Mouse (Mus musculus): ENCODE results near the gene Atp2c2. TPM values are rescaled to one million over a fixed set of nuclear protein-coding genes. Genes with fewer than 3 reads are reported as not detected.

The Atp2c2 gene
- polyA plus RNA-seq, 1 experiment from 2014 or later = 1.8 TPM

- peak; percentile 94 for DNase-seq
- H3K4me2 ChIP-seq = peak overlapping the region; percentile 88
- no peaks in the 10 kb centered on the region for H3K9me3 ChIP-seq (ENCODE audit: low read depth, low read length)
- H3K4me1 ChIP-seq (ENCODE audit: insufficient read depth) = peaks cover 10% of the 10 kb centered on the region; the same call in 1 of the 2 replicates
- 22% methylated on average over 14 of the region's 14 CpGs for WGBS
- TF ChIP-seq CTCF (IDR thresholded peaks at IDR 0.05; ENCODE audit: low read depth) = peak; percentile 97
- H3K27ac ChIP-seq (ENCODE audit: low read depth) = no peak overlapping the region
- ATAC-seq (ENCODE audit: insufficient read depth) = peak; percentile 9; the same call in 1 of the 2 replicates
- no peak overlapping the region for H3K9ac ChIP-seq
- no peaks in the 10 kb centered on the region for H3K36me3 ChIP-seq (ENCODE audit: insufficient read depth)
- no peak overlapping the region for H3K4me3 ChIP-seq (ENCODE audit: low read depth, low read length)
- H3K27me3 ChIP-seq (ENCODE audit: insufficient read depth, low read length) = no peaks in the 10 kb centered on the region
Observed at GRCm38 (mm10) chr8:119779013-119779737, 79.4 kb downstream of the Atp2c2 start.

- peak; percentile 51 for DNase-seq
- ATAC-seq (ENCODE audit: insufficient read depth) = no peak
Observed at GRCm38 (mm10) chr8:119780402-119781049, 80.7 kb downstream of the Atp2c2 start.

GRCm38 (mm10) chr8:119781086-119781840, 81.5 kb downstream of the Atp2c2 start:
- no peaks in the 10 kb centered on the region for H3K9me3 ChIP-seq (ENCODE audit: low read depth, low read length)
- H3K4me3 ChIP-seq (ENCODE audit: low read depth, low read length) = no peak overlapping the region
- H3K27me3 ChIP-seq (ENCODE audit: insufficient read depth, low read length) = no peaks in the 10 kb centered on the region
- DNase-seq (peak; percentile 43), ATAC-seq (ENCODE audit: insufficient read depth) (no peak)
- WGBS = 31% methylated on average over 4 of the region's 4 CpGs
- no peaks in the 10 kb centered on the region for H3K36me3 ChIP-seq (ENCODE audit: insufficient read depth)
- no peak overlapping the region for H3K4me2 ChIP-seq
- H3K27ac ChIP-seq (ENCODE audit: low read depth) = no peak overlapping the region
- H3K9ac ChIP-seq = no peak overlapping the region
- no peak for TF ChIP-seq CTCF (IDR thresholded peaks at IDR 0.05; ENCODE audit: low read depth)
- peaks cover 10% of the 10 kb centered on the region; the same call in 1 of the 2 replicates for H3K4me1 ChIP-seq (ENCODE audit: insufficient read depth)

More at GRCm38 (mm10) chr8:119780402-119781049, 80.7 kb downstream of the Atp2c2 start:
- TF ChIP-seq CTCF (IDR thresholded peaks at IDR 0.05; ENCODE audit: low read depth) = no peak
- Histone ChIP-seq H3K4me3 (ENCODE audit: low read depth, low read length) (no peak overlapping the region), H3K9ac (no peak overlapping the region), H3K9me3 (ENCODE audit: low read depth, low read length) (no peaks in the 10 kb centered on the region), H3K27me3 (ENCODE audit: insufficient read depth, low read length) (no peaks in the 10 kb centered on the region), H3K4me2 (no peak overlapping the region), H3K27ac (ENCODE audit: low read depth) (no peak overlapping the region), H3K36me3 (ENCODE audit: insufficient read depth) (no peaks in the 10 kb centered on the region), H3K4me1 (ENCODE audit: insufficient read depth) (peaks cover 10% of the 10 kb centered on the region; the same call in 1 of the 2 replicates)
- WGBS = 65% methylated on average over 9 of the region's 9 CpGs

GRCm38 (mm10) chr8:119782715-119783114, 82.9 kb downstream of the Atp2c2 start:
- Histone ChIP-seq H3K27me3 (ENCODE audit: insufficient read depth, low read length) (no peaks in the 10 kb centered on the region), H3K36me3 (ENCODE audit: insufficient read depth) (no peaks in the 10 kb centered on the region), H3K4me1 (ENCODE audit: insufficient read depth) (peaks cover under 1% of the 10 kb centered on the region; the same call in 1 of the 2 replicates), H3K9me3 (ENCODE audit: low read depth, low read length) (no peaks in the 10 kb centered on the region), H3K4me3 (ENCODE audit: low read depth, low read length) (no peak overlapping the region), H3K9ac (no peak overlapping the region), H3K27ac (ENCODE audit: low read depth) (no peak overlapping the region), H3K4me2 (no peak overlapping the region)
- ATAC-seq (ENCODE audit: insufficient read depth) (no peak), DNase-seq (peak; percentile 92)
- 4% methylated on average over 5 of the region's 5 CpGs for WGBS
- TF ChIP-seq CTCF (IDR thresholded peaks at IDR 0.05; ENCODE audit: low read depth) = peak; percentile 97

GRCm38 (mm10) chr8:119783579-119783978, 83.8 kb downstream of the Atp2c2 start:
- 70% methylated on average over 6 of the region's 6 CpGs for WGBS
- no peak for TF ChIP-seq CTCF (IDR thresholded peaks at IDR 0.05; ENCODE audit: low read depth)
- Histone ChIP-seq H3K9ac (no peak overlapping the region), H3K36me3 (ENCODE audit: insufficient read depth) (no peaks in the 10 kb centered on the region), H3K27ac (ENCODE audit: low read depth) (no peak overlapping the region), H3K4me2 (no peak overlapping the region), H3K4me3 (ENCODE audit: low read depth, low read length) (no peak overlapping the region), H3K27me3 (ENCODE audit: insufficient read depth, low read length) (no peaks in the 10 kb centered on the region), H3K4me1 (ENCODE audit: insufficient read depth) (no peaks in the 10 kb centered on the region), H3K9me3 (ENCODE audit: low read depth, low read length) (no peaks in the 10 kb centered on the region)
- ATAC-seq (ENCODE audit: insufficient read depth) (no peak), DNase-seq (no peak)

- no peaks in the 10 kb centered on the region for H3K9me3 ChIP-seq (ENCODE audit: low read depth, low read length)
- no peak overlapping the region for H3K9ac ChIP-seq
- no peak overlapping the region for H3K27ac ChIP-seq (ENCODE audit: low read depth)
- ATAC-seq (ENCODE audit: insufficient read depth) = no peak
- TF ChIP-seq CTCF (IDR thresholded peaks at IDR 0.05; ENCODE audit: low read depth) = no peak
- no peaks in the 10 kb centered on the region for H3K27me3 ChIP-seq (ENCODE audit: insufficient read depth, low read length)
- H3K4me3 ChIP-seq (ENCODE audit: low read depth, low read length) = no peak overlapping the region
- WGBS = 56% methylated on average over 9 of the region's 9 CpGs
- no peaks in the 10 kb centered on the region for H3K4me1 ChIP-seq (ENCODE audit: insufficient read depth)
- DNase-seq = no peak
- H3K4me2 ChIP-seq = no peak overlapping the region
- no peaks in the 10 kb centered on the region for H3K36me3 ChIP-seq (ENCODE audit: insufficient read depth)
Observed at GRCm38 (mm10) chr8:119784141-119784574, 84.3 kb downstream of the Atp2c2 start.
